Mouse (Mus musculus): ENCODE data around the gene Mecr. TPM values are rescaled to one million over a fixed set of nuclear protein-coding genes. Genes with fewer than 3 reads are reported as not detected.
A peak's percentile ranks its signal among the peaks of the same experiment; 100 is the strongest.

The Mecr gene
- polyA plus RNA-seq, 1 experiment from 2014 or later = 43.0 TPM

DNA sequence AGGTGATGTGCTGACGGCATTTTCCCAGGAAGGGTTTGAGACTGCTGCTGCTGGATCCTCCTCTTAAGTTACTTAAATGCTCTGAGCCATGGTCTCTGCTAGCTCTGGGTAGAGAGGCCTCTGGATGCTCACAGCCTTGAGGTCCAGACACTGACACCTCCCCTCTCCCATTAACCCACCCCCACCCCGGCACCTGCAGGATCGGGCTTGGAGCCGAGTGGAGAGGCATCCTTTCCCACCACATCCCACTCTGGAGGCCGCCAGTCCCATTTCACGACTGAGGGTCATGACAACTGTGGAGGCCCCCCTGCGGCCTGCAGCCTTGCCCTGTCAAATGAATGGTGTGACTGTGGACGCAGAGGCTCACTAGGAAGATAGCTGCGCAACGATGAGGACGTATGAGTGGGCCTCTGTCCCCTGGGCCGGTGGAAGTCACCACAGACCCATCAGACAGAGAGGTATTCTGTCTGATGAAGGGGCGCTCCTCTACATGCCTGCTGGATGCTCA is 72.6 kb downstream of the Mecr start:
- Histone ChIP-seq H3K9ac (ENCODE audit: low read depth, low read length) (no peak overlapping the region), H3K9me3 (replicated peaks; ENCODE audit: low read length) (no peaks in the 10 kb centered on the region), H3K27me3 (ENCODE audit: insufficient read depth, low read length) (0 out of 2 replicates have a peak, but pooled peaks cover 4% of the 10 kb centered on the region), H3K4me2 (ENCODE audit: low read length) (0 out of 2 replicates have a peak overlapping the region, but pooled peaks have one; percentile 40), H3K4me1 (replicated peaks; ENCODE audit: insufficient read depth, low read length) (peaks cover 38% of the 10 kb centered on the region), H3K4me3 (replicated peaks; ENCODE audit: low read depth, low read length) (no peak overlapping the region), H3K27ac (no peak overlapping the region), H3K36me3 (ENCODE audit: insufficient read depth, low read length) (no peaks in the 10 kb centered on the region)
- DNase-seq (ENCODE audit: low spot score) = no peak
- 34% methylated on average over 13 of the region's 13 CpGs for WGBS
- no peak for TF ChIP-seq CTCF (IDR thresholded peaks at IDR 0.05; ENCODE audit: low read depth)
- ATAC-seq (replicated peaks; ENCODE audit: low FRiP score, low read depth) = no peak

- H3K9ac ChIP-seq (ENCODE audit: low read depth, low read length) = no peak overlapping the region
- peak; percentile 93 for TF ChIP-seq CTCF (IDR thresholded peaks at IDR 0.05; ENCODE audit: low read depth)
- no peaks in the 10 kb centered on the region for H3K36me3 ChIP-seq (ENCODE audit: insufficient read depth, low read length)
- 0 out of 2 replicates have a peak, but pooled peaks cover 4% of the 10 kb centered on the region for H3K27me3 ChIP-seq (ENCODE audit: insufficient read depth, low read length)
- H3K27ac ChIP-seq = no peak overlapping the region
- H3K9me3 ChIP-seq (replicated peaks; ENCODE audit: low read length) = no peaks in the 10 kb centered on the region
- H3K4me2 ChIP-seq (ENCODE audit: low read length) = no peak overlapping the region
- ATAC-seq (replicated peaks; ENCODE audit: low FRiP score, low read depth) (peak; percentile 18; the same call in 1 of the 2 replicates), DNase-seq (ENCODE audit: low spot score) (peak; percentile 82)
- WGBS = 12% methylated on average over 15 of the region's 15 CpGs
- H3K4me1 ChIP-seq (replicated peaks; ENCODE audit: insufficient read depth, low read length) = peaks cover 36% of the 10 kb centered on the region
- no peak overlapping the region for H3K4me3 ChIP-seq (replicated peaks; ENCODE audit: low read depth, low read length)
Measured at GRCm38 (mm10) chr4:131916425-131916824, 73.2 kb downstream of the Mecr start.

DNA sequence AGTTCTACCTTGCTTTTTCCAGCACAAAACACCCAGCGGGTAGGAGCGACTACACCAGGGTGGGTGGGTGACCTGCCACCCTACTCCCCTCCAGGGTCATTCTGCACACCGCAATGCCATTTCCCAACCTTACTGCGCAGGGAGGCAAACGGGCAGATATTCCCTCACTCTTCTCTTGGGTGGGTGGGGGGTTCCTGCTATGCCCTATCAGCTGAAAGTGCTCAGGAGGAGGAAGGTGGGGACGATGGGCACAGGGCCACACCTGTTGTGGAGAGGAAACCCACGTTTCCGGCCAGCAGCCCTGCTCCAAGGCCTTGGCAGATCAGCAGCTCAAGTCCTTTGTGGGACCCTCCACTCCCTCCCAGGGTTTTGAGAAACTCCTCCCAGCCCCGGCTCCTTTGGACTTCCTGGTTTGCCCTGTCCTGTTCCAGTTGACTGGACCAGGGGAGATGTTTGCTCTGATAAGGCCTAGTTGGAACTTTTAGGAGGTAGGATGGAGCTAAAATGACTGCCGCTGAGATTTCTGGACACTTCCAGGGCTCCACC is 73.8 kb downstream of the Mecr start:
- Histone ChIP-seq H3K4me1 (replicated peaks; ENCODE audit: insufficient read depth, low read length) (peaks cover 37% of the 10 kb centered on the region), H3K4me3 (replicated peaks; ENCODE audit: low read depth, low read length) (no peak overlapping the region), H3K9me3 (replicated peaks; ENCODE audit: low read length) (no peaks in the 10 kb centered on the region), H3K27me3 (ENCODE audit: insufficient read depth, low read length) (peaks cover 6% of the 10 kb centered on the region; the same call in 1 of the 2 replicates), H3K36me3 (ENCODE audit: insufficient read depth, low read length) (no peaks in the 10 kb centered on the region), H3K27ac (peak overlapping the region; percentile 65), H3K9ac (ENCODE audit: low read depth, low read length) (no peak overlapping the region), H3K4me2 (ENCODE audit: low read length) (no peak overlapping the region)
- ATAC-seq (replicated peaks; ENCODE audit: low FRiP score, low read depth) = no peak
- no peak for TF ChIP-seq CTCF (IDR thresholded peaks at IDR 0.05; ENCODE audit: low read depth)
- 58% methylated on average over 10 of the region's 10 CpGs for WGBS
- DNase-seq (ENCODE audit: low spot score) = peak; percentile 37

Other genes starting within 250 kb of the Mecr start
- 27.5 and 31.8 TPM in 2 replicates for gene Ptpru, start 5.2 kb upstream of the Mecr start, polyA plus RNA-seq (2015; fragmentation: Nextera tagmentation; extraction: Ambion mirVana)
- gene Srsf4, start 30.1 kb downstream of the Mecr start, polyA plus RNA-seq (2015; fragmentation: Nextera tagmentation; extraction: Ambion mirVana) = 76.1 and 81.0 TPM in 2 replicates
- 2.7 and 3.9 TPM in 2 replicates for gene Tmem200b, start 78.3 kb downstream of the Mecr start, polyA plus RNA-seq (2015; fragmentation: Nextera tagmentation; extraction: Ambion mirVana)
- 0.08 and 0.17 TPM in 2 replicates for gene Gm10300, start 231.2 kb downstream of the Mecr start, polyA plus RNA-seq (2015; fragmentation: Nextera tagmentation; extraction: Ambion mirVana)
- 42.3 and 44.6 TPM in 2 replicates for gene Epb41, start 231.9 kb downstream of the Mecr start, polyA plus RNA-seq (2015; fragmentation: Nextera tagmentation; extraction: Ambion mirVana)

Measured in kidney, postnatal 0 days (tissue).